ENCODE assay signal across 15 mouse cellular contexts in the genomic region with DNA sequence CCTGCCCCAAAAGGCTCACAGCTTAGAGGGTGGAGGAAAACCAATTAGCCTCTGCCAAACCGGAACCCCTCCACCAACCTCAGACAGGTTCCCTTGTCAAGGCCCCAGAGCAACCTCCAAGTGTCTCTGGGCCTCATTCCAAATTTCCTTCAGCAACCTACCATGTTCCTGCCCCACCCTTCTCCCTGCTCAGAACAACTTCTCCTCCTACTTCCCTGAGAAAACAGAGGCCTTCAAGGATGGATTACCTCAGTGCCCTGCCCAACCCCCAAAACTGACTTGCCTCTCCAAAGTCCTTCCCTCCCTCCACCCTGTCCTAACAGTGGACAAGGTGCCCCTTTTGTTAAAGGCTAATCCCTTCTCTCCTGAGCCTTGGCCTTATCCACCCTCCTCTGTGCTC. TPM values are rescaled to one million over a fixed set of nuclear protein-coding genes. Genes with fewer than 3 reads are reported as not detected.
DNase-seq lines count a peak whose midpoint lies in the region; ATAC-seq lines count a peak whose summit lies in the region.
"Had no signal": no experiment of that assay in that cellular context is flagged by ENCODE, and none has a peak within 500 bp of the region (broad histone marks: within the 10 kb centered on the region; RNA-seq: fewer than 3 reads in every experiment).

No protein-coding gene starts in this region.

- no peaks in the 10 kb centered on the region for H3K36me3 ChIP-seq in lung, embryonic 15.5 days
- no peaks in the 10 kb centered on the region for H3K36me3 ChIP-seq in hindbrain, embryonic 11.5 days (ENCODE audit: control insufficient read depth, insufficient read depth, low read length)

- no peaks in the 10 kb centered on the region for H3K27me3 ChIP-seq in lung, embryonic 15.5 days
- H3K27me3 ChIP-seq in hindbrain, embryonic 11.5 days (ENCODE audit: control insufficient read depth, insufficient read depth, low read length) = 0 out of 2 replicates have a peak, but pooled peaks cover 2% of the 10 kb centered on the region

- H3K4me1 ChIP-seq in lung, embryonic 15.5 days = peaks cover 2% of the 10 kb centered on the region; the same call in 1 of the 2 replicates
- 0 out of 2 replicates have a peak, but pooled peaks cover 2% of the 10 kb centered on the region for H3K4me1 ChIP-seq in hindbrain, embryonic 11.5 days (replicated peaks; ENCODE audit: control insufficient read depth, insufficient read depth, low read length)

- H3K9me3 ChIP-seq in lung, embryonic 15.5 days = no peaks in the 10 kb centered on the region
- H3K9me3 ChIP-seq in hindbrain, embryonic 11.5 days (ENCODE audit: control insufficient read depth, low read length) = no peaks in the 10 kb centered on the region

- no peak overlapping the region for H3K4me2 ChIP-seq in lung, embryonic 15.5 days
- no peak overlapping the region for H3K4me2 ChIP-seq in hindbrain, embryonic 11.5 days (replicated peaks; ENCODE audit: low read depth, low read length)
- H3K4me2 ChIP-seq: hindbrain, embryonic 14.5 days; liver, embryonic 11.5 days had no signal

- DNase-seq in kidney, adult 11 months = peak; percentile 75
- no peak for DNase-seq in kidney, adult 18-20 months
- DNase-seq in kidney, adult 8-10 months = peak; percentile 57 to 58
- DNase-seq in ovary, adult 18-20 months (ENCODE audit: low spot score) = no peak
- DNase-seq in hindbrain, embryonic 11.5 days (ENCODE audit: low spot score) = no peak
- DNase-seq: adrenal gland, postnatal 14 days; forebrain, postnatal 0 days; gastrocnemius, postnatal 14 days; thymus, postnatal 14 days had no signal

- peak; percentile 81 for ATAC-seq in lung, embryonic 15.5 days (ENCODE audit: borderline replicate concordance, extremely low read depth, low FRiP score, low TSS enrichment)
- no peak for ATAC-seq in cerebellum, adult (ENCODE audit: insufficient number of reproducible peaks, low FRiP score, low TSS enrichment)
- ATAC-seq in hindbrain, embryonic 11.5 days (ENCODE audit: low FRiP score) = no peak
- ATAC-seq: forebrain, postnatal 0 days had no signal

- no peak overlapping the region for H3K4me3 ChIP-seq in lung, embryonic 15.5 days
- H3K4me3 ChIP-seq in hindbrain, embryonic 11.5 days (ENCODE audit: low read depth, low read length) = no peak overlapping the region
- H3K4me3 ChIP-seq: layer of hippocampus, adult 2 months had no signal

- peak overlapping the region; percentile 24; the same call in 1 of the 2 replicates for H3K27ac ChIP-seq in lung, embryonic 15.5 days
- no peak overlapping the region for H3K27ac ChIP-seq in hindbrain, embryonic 11.5 days (ENCODE audit: low read depth, low read length)
- H3K27ac ChIP-seq: hindbrain, embryonic 14.5 days; layer of hippocampus, adult 2 months had no signal

- H3K9ac ChIP-seq in lung, embryonic 15.5 days = no peak overlapping the region
- no peak overlapping the region for H3K9ac ChIP-seq in hindbrain, embryonic 11.5 days (ENCODE audit: low read depth, low read length)
- H3K9ac ChIP-seq: forebrain, postnatal 0 days; hindbrain, embryonic 14.5 days had no signal

- 11% methylated on average over 1 of the region's 1 CpGs for WGBS in lung, embryonic 15.5 days
- WGBS in hindbrain, embryonic 11.5 days = 59% methylated on average over 1 of the region's 1 CpGs

RNA-seq across cellular contexts. Expression of gene Ripply1, which starts 3.6 kb away (rescaled TPM):
- not detected in 2 replicates for polyA plus RNA-seq in lung, embryonic 15.5 days (2015; fragmentation: Nextera tagmentation; extraction: Ambion mirVana)
- polyA plus RNA-seq in hindbrain, embryonic 11.5 days (2014; fragmentation: Nextera tagmentation; extraction: Ambion mirVana) = not detected in 2 replicates
- polyA plus RNA-seq: cortical plate, adult 2 months; forebrain, postnatal 0 days; hindbrain, embryonic 14.5 days; liver, embryonic 11.5 days had no signal

RNA-seq across cellular contexts. Expression of gene Cldn2, which starts 14.9 kb away (rescaled TPM):
- 0.16 and 0.50 TPM in 2 replicates for polyA plus RNA-seq in lung, embryonic 15.5 days (2015; fragmentation: Nextera tagmentation; extraction: Ambion mirVana)
- 0.40 and 0.77 TPM in 2 replicates for polyA plus RNA-seq in hindbrain, embryonic 11.5 days (2014; fragmentation: Nextera tagmentation; extraction: Ambion mirVana)

Comparison
In these comparisons a context has a peak if more than half of its experiments do, and no peak if none do; other contexts are left out.
1. DNase-seq: peak in kidney, adult 11 months (single experiment) and kidney, adult 8-10 months (2 of 2); none in kidney, adult 18-20 months (single experiment), ovary, adult 18-20 months (single experiment) and hindbrain, embryonic 11.5 days (single experiment).